Mouse (Mus musculus) intestine, embryonic 14.5 days (tissue): ENCODE data around the gene Tsga13. TPM values are rescaled to one million over a fixed set of nuclear protein-coding genes. Genes with fewer than 3 reads are reported as not detected.

Source experiments
- ATAC-seq: fragments of 200-750 bp; cut with Nextera tagmentation; replicated peaks from 2 replicates; pipeline ENCODE4 v1.8.0; 2017; ENCODE audit warnings: low read depth, moderate number of reproducible peaks, moderate TSS enrichment, moderate library complexity; ENCODE audit not compliant: low FRiP score, low TSS enrichment
- DNase-seq: peaks from one replicate; pipeline ENCODE4 v3.0.0-alpha.2; 2018; ENCODE audit warnings: low spot score
- H3K27ac ChIP-seq: fragments of 300-500 bp; sonication (generic); 2 replicates; pipeline ENCODE4 v1.5.1; 2014; ENCODE audit warnings: low read depth, mild to moderate bottlenecking, control low read depth
- H3K27me3 ChIP-seq: fragments of 300-500 bp; sonication (generic); replicated peaks from 2 replicates; pipeline ENCODE4 v1.6.1; 2014; ENCODE audit warnings: low read length, control low read depth; ENCODE audit not compliant: control insufficient read depth, insufficient read depth
- H3K36me3 ChIP-seq: fragments of 300-500 bp; sonication (generic); 2 replicates; pipeline ENCODE4 v1.6.1; 2014; ENCODE audit warnings: low read length, control low read depth; ENCODE audit not compliant: control insufficient read depth, insufficient read depth
- H3K4me1 ChIP-seq: fragments of 300-500 bp; sonication (generic); replicated peaks from 2 replicates; pipeline ENCODE4 v1.6.1; 2014; ENCODE audit warnings: low read length, control low read depth, mixed read lengths; ENCODE audit not compliant: control insufficient read depth, insufficient read depth
- H3K4me2 ChIP-seq: fragments of 300-500 bp; sonication (generic); 2 replicates; pipeline ENCODE4 v1.6.1; 2014; ENCODE audit warnings: low read length
- H3K4me3 ChIP-seq: fragments of 300-500 bp; sonication (generic); 2 replicates; pipeline ENCODE4 v1.5.1; 2014; ENCODE audit warnings: low read depth, low read length, control low read depth, mixed read lengths
- H3K9ac ChIP-seq: fragments of 300-500 bp; sonication (generic); 2 replicates; pipeline ENCODE4 v1.6.1; 2014; ENCODE audit warnings: mild to moderate bottlenecking, low read length
- H3K9me3 ChIP-seq: fragments of 300-500 bp; sonication (generic); 2 replicates; pipeline ENCODE4 v1.6.1; 2016; ENCODE audit warnings: low read length, control low read depth; ENCODE audit not compliant: control insufficient read depth
- WGBS: fragments of 180-500 bp; shearing (Covaris S2); extraction: QIAGEN DNeasy Blood & Tissue Kit; methylation state at CpG from one replicate; pipeline ENCODE4 v1.1.7; 2014; 5-methylcytosine and 5-hydroxymethylcytosine counted together
- polyA plus RNA-seq: library from polyadenylated mRNA; unstranded; fragments of >200 nt; fragmentation: Nextera tagmentation; extraction: Ambion mirVana; gene quantifications from 2 replicates; pipeline ENCODE4 v1.2.1, GENCODE M21; 2014

Tsga13 gene
- polyA plus RNA-seq, 1 experiment from 2014 or later, result 0.24 TPM

- Histone ChIP-seq H3K9me3 (no peaks in the 10 kb centered on the region), H3K4me1 (no peaks in the 10 kb centered on the region), H3K36me3 (peaks cover 27% of the 10 kb centered on the region), H3K27me3 (no peaks in the 10 kb centered on the region), H3K4me3 (no peak overlapping the region), H3K9ac (no peak overlapping the region), H3K27ac (no peak overlapping the region), H3K4me2 (no peak overlapping the region)
- WGBS, result 88% methylated on average over 4 of the region's 4 CpGs
- ATAC-seq (no peak), DNase-seq (no peak)
Measured at GRCm38 (mm10) chr6:30883491-30883890, 31.9 kb downstream of the Tsga13 start.

GRCm38 (mm10) chr6:30876661-30877060 lies 38.7 kb downstream of the Tsga13 start:
- Histone ChIP-seq H3K27ac (no peak overlapping the region), H3K36me3 (peaks cover 13% of the 10 kb centered on the region), H3K9ac (no peak overlapping the region), H3K4me1 (no peaks in the 10 kb centered on the region), H3K4me3 (no peak overlapping the region), H3K27me3 (no peaks in the 10 kb centered on the region), H3K4me2 (no peak overlapping the region), H3K9me3 (peaks cover 2% of the 10 kb centered on the region; the same call in 1 of the 2 replicates)
- DNase-seq, result no peak
- ATAC-seq, result no peak

DNA sequence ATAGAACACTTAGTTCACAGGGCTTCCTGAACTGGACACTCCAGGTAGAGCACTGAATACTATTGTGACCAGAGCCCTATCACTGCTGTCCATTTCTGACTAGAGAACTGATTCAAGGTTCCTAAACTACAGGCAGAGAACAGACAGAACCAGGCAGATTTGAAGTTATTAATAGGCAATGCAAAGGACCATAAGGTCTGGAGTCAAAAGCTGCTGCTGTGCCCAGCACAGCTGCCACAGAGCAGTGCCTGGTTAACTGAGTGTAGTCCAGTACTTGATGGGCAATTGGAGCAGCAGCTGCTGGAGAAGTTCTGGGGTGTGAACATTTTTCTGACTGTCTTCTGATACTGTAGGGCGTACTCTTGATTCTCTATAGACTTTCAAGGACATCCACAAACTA lies 48.9 kb downstream of the Tsga13 start:
- Histone ChIP-seq H3K36me3 (no peaks in the 10 kb centered on the region), H3K9ac (no peak overlapping the region), H3K4me1 (no peaks in the 10 kb centered on the region), H3K4me3 (no peak overlapping the region), H3K27ac (no peak overlapping the region), H3K9me3 (no peaks in the 10 kb centered on the region), H3K27me3 (no peaks in the 10 kb centered on the region), H3K4me2 (no peak overlapping the region)
- ATAC-seq (no peak), DNase-seq (no peak)
- WGBS, result 90% methylated on average over 1 of the region's 1 CpGs

GRCm38 (mm10) chr6:30865031-30865678 lies 50.2 kb downstream of the Tsga13 start:
- no peak for DNase-seq
- Histone ChIP-seq H3K4me2 (no peak overlapping the region), H3K27ac (0 out of 2 replicates have a peak overlapping the region, but pooled peaks have one; percentile 33), H3K9ac (no peak overlapping the region), H3K4me3 (no peak overlapping the region), H3K27me3 (no peaks in the 10 kb centered on the region), H3K9me3 (no peaks in the 10 kb centered on the region), H3K36me3 (no peaks in the 10 kb centered on the region; the same call in 1 of the 2 replicates), H3K4me1 (no peaks in the 10 kb centered on the region)
- peak; percentile 53; the same call in 1 of the 2 replicates for ATAC-seq
- WGBS, result 61% methylated on average over 3 of the region's 3 CpGs

GRCm38 (mm10) chr6:30855956-30856355 lies 59.4 kb downstream of the Tsga13 start:
- 93% methylated on average over 7 of the region's 7 CpGs for WGBS

GRCm38 (mm10) chr6:30855205-30855604 lies 60.2 kb downstream of the Tsga13 start:
- Histone ChIP-seq H3K9ac (no peak overlapping the region), H3K4me2 (no peak overlapping the region), H3K9me3 (no peaks in the 10 kb centered on the region), H3K4me3 (no peak overlapping the region), H3K27ac (no peak overlapping the region), H3K27me3 (no peaks in the 10 kb centered on the region), H3K4me1 (no peaks in the 10 kb centered on the region), H3K36me3 (peaks cover 25% of the 10 kb centered on the region)
- 82% methylated on average over 2 of the region's 2 CpGs for WGBS
- ATAC-seq, result no peak
- no peak for DNase-seq

More at GRCm38 (mm10) chr6:30855956-30856355, 59.4 kb downstream of the Tsga13 start:
- no peak overlapping the region for H3K4me3 ChIP-seq
- H3K4me1 ChIP-seq, result no peaks in the 10 kb centered on the region
- H3K27ac ChIP-seq, result no peak overlapping the region
- H3K36me3 ChIP-seq, result peaks cover 25% of the 10 kb centered on the region
- no peak for ATAC-seq
- no peaks in the 10 kb centered on the region for H3K27me3 ChIP-seq
- H3K9me3 ChIP-seq, result no peaks in the 10 kb centered on the region
- H3K4me2 ChIP-seq, result no peak overlapping the region
- no peak for DNase-seq
- H3K9ac ChIP-seq, result no peak overlapping the region

- H3K9me3 ChIP-seq, result 0 out of 2 replicates have a peak, but pooled peaks cover 2% of the 10 kb centered on the region
- H3K4me1 ChIP-seq, result no peaks in the 10 kb centered on the region
- H3K27me3 ChIP-seq, result no peaks in the 10 kb centered on the region
- H3K4me2 ChIP-seq, result no peak overlapping the region
- H3K9ac ChIP-seq, result no peak overlapping the region
- ATAC-seq, result no peak
- no peak for DNase-seq
- H3K4me3 ChIP-seq, result no peak overlapping the region
- peaks cover 8% of the 10 kb centered on the region; the same call in 1 of the 2 replicates for H3K36me3 ChIP-seq
- 87% methylated on average over 2 of the region's 2 CpGs for WGBS
- no peak overlapping the region for H3K27ac ChIP-seq
Measured at GRCm38 (mm10) chr6:30849818-30850217, 65.6 kb downstream of the Tsga13 start.
